Mouse (Mus musculus): ENCODE measurements around the gene Tor1aip2. TPM values are rescaled to one million over a fixed set of nuclear protein-coding genes. Genes with fewer than 3 reads are reported as not detected.
"Not testable (repeated sequence)": the region's sequence is repeated elsewhere in the genome, so short reads cannot be mapped to it uniquely, and the experiment has no call there.

Tor1aip2 gene
- polyA plus RNA-seq, 1 experiment from 2014 or later = 91.3 TPM

GRCm38 (mm10) chr1:156028340-156028975, 6.7 kb upstream of the Tor1aip2 start:
- 84% methylated on average over 4 of the region's 4 CpGs for WGBS
- no peak overlapping the region for H3K4me2 ChIP-seq (ENCODE audit: low read length)
- ATAC-seq (ENCODE audit: insufficient number of reproducible peaks, insufficient read depth, low FRiP score, low read depth) = no peak
- H3K4me3 ChIP-seq (ENCODE audit: control insufficient read depth in 1 of 2, insufficient read depth in 1 of 2, low read depth in 1 of 2, low read length in 2 of 2) = no peak overlapping the region
- H3K27ac ChIP-seq (replicated peaks in 1 of 2; ENCODE audit: control insufficient read depth in 1 of 2, insufficient read depth in 1 of 2, low read depth in 2 of 2, low read length in 2 of 2) = no peak overlapping the region
- no peak overlapping the region for H3K9ac ChIP-seq (ENCODE audit: low read length)
- no peaks in the 10 kb centered on the region for H3K4me1 ChIP-seq (ENCODE audit: control insufficient read depth in 2 of 2, insufficient read depth in 2 of 2, low read length in 2 of 2)
- no peaks in the 10 kb centered on the region for H3K9me3 ChIP-seq (ENCODE audit: control insufficient read depth, low read length)
- H3K36me3 ChIP-seq (ENCODE audit: control insufficient read depth, insufficient read depth, low read length) = peaks cover 84% of the 10 kb centered on the region
- H3K27me3 ChIP-seq (ENCODE audit: control insufficient read depth, insufficient read depth, low read length) = no peaks in the 10 kb centered on the region

GRCm38 (mm10) chr1:156033921-156034320, 1.3 kb upstream of the Tor1aip2 start:
- Histone ChIP-seq H3K9me3 (ENCODE audit: control insufficient read depth, low read length) (no peaks in the 10 kb centered on the region), H3K4me1 (ENCODE audit: control insufficient read depth in 2 of 2, insufficient read depth in 2 of 2, low read length in 2 of 2) (peaks cover 2 to 12% of the 10 kb centered on the region in 2 experiments; a peak in 3 of 4 replicates), H3K9ac (ENCODE audit: low read length) (no peak overlapping the region), H3K4me2 (ENCODE audit: low read length) (no peak overlapping the region), H3K27ac (replicated peaks in 1 of 2; ENCODE audit: control insufficient read depth in 1 of 2, insufficient read depth in 1 of 2, low read depth in 2 of 2, low read length in 2 of 2) (no peak overlapping the region), H3K36me3 (ENCODE audit: control insufficient read depth, insufficient read depth, low read length) (peaks cover 51% of the 10 kb centered on the region), H3K4me3 (ENCODE audit: control insufficient read depth in 1 of 2, insufficient read depth in 1 of 2, low read depth in 1 of 2, low read length in 2 of 2) (no peak overlapping the region), H3K27me3 (ENCODE audit: control insufficient read depth, insufficient read depth, low read length) (no peaks in the 10 kb centered on the region)
- 93% methylated on average over 7 of the region's 7 CpGs for WGBS
- no peak for ATAC-seq (ENCODE audit: insufficient number of reproducible peaks, insufficient read depth, low FRiP score, low read depth)

GRCm38 (mm10) chr1:156034661-156035060, 542 bp upstream of the Tor1aip2 start:
- peak overlapping the region; percentile 78 to 87; a peak in 3 of 4 replicates for H3K4me3 ChIP-seq (ENCODE audit: control insufficient read depth in 1 of 2, insufficient read depth in 1 of 2, low read depth in 1 of 2, low read length in 2 of 2)
- peaks cover 2 to 12% of the 10 kb centered on the region in 2 experiments; a peak in 3 of 4 replicates for H3K4me1 ChIP-seq (ENCODE audit: control insufficient read depth in 2 of 2, insufficient read depth in 2 of 2, low read length in 2 of 2)
- WGBS = 23% methylated on average over 1 of the region's 1 CpGs
- no peak for ATAC-seq (ENCODE audit: insufficient number of reproducible peaks, insufficient read depth, low FRiP score, low read depth)
- H3K9ac ChIP-seq (ENCODE audit: low read length) = peak overlapping the region; percentile 90
- no peaks in the 10 kb centered on the region for H3K27me3 ChIP-seq (ENCODE audit: control insufficient read depth, insufficient read depth, low read length)
- H3K4me2 ChIP-seq (ENCODE audit: low read length) = peak overlapping the region; percentile 86
- peak overlapping the region; percentile 100; a peak in 3 of 4 replicates for H3K27ac ChIP-seq (replicated peaks in 1 of 2; ENCODE audit: control insufficient read depth in 1 of 2, insufficient read depth in 1 of 2, low read depth in 2 of 2, low read length in 2 of 2)
- peaks cover 43% of the 10 kb centered on the region for H3K36me3 ChIP-seq (ENCODE audit: control insufficient read depth, insufficient read depth, low read length)
- H3K9me3 ChIP-seq (ENCODE audit: control insufficient read depth, low read length) = no peaks in the 10 kb centered on the region

GRCm38 (mm10) chr1:156035930-156036737, 931 bp downstream of the Tor1aip2 start, which contains the start of gene Tor1aip1:
TSS of gene Tor1aip1 (minus strand) at chr1:156036480.
- H3K27me3 ChIP-seq (ENCODE audit: control insufficient read depth, insufficient read depth, low read length) = no peaks in the 10 kb centered on the region
- WGBS = under 1% methylated on average over 59 of the region's 59 CpGs
- peaks cover 2 to 15% of the 10 kb centered on the region in 2 experiments for H3K4me1 ChIP-seq (ENCODE audit: control insufficient read depth in 2 of 2, insufficient read depth in 2 of 2, low read length in 2 of 2)
- peak; percentile 92 for ATAC-seq (ENCODE audit: insufficient number of reproducible peaks, insufficient read depth, low FRiP score, low read depth)
- H3K36me3 ChIP-seq (ENCODE audit: control insufficient read depth, insufficient read depth, low read length) = peaks cover 28% of the 10 kb centered on the region
- H3K27ac ChIP-seq (replicated peaks in 1 of 2; ENCODE audit: control insufficient read depth in 1 of 2, insufficient read depth in 1 of 2, low read depth in 2 of 2, low read length in 2 of 2) = peak within 1 kb of the TSS; percentile 100
- H3K9ac ChIP-seq (ENCODE audit: low read length) = peak within 1 kb of the TSS; percentile 90
- H3K4me2 ChIP-seq (ENCODE audit: low read length) = peak within 1 kb of the TSS; percentile 86
- H3K9me3 ChIP-seq (ENCODE audit: control insufficient read depth, low read length) = no peaks in the 10 kb centered on the region
- H3K4me3 ChIP-seq (ENCODE audit: control insufficient read depth in 1 of 2, insufficient read depth in 1 of 2, low read depth in 1 of 2, low read length in 2 of 2) = peak within 1 kb of the TSS; percentile 78 to 87

- ATAC-seq (ENCODE audit: insufficient number of reproducible peaks, insufficient read depth, low FRiP score, low read depth) = no peak
- Histone ChIP-seq H3K4me3 (ENCODE audit: control insufficient read depth in 1 of 2, insufficient read depth in 1 of 2, low read depth in 1 of 2, low read length in 2 of 2) (peak overlapping the region; percentile 14 to 78), H3K27me3 (ENCODE audit: control insufficient read depth, insufficient read depth, low read length) (no peaks in the 10 kb centered on the region), H3K36me3 (ENCODE audit: control insufficient read depth, insufficient read depth, low read length) (peaks cover 22% of the 10 kb centered on the region), H3K4me2 (ENCODE audit: low read length) (peak overlapping the region; percentile 86), H3K9ac (ENCODE audit: low read length) (peak overlapping the region; percentile 90), H3K9me3 (ENCODE audit: control insufficient read depth, low read length) (no peaks in the 10 kb centered on the region), H3K27ac (replicated peaks in 1 of 2; ENCODE audit: control insufficient read depth in 1 of 2, insufficient read depth in 1 of 2, low read depth in 2 of 2, low read length in 2 of 2) (peak overlapping the region; percentile 42 to 57), H3K4me1 (ENCODE audit: control insufficient read depth in 2 of 2, insufficient read depth in 2 of 2, low read length in 2 of 2) (peaks cover 2 to 23% of the 10 kb centered on the region in 2 experiments)
- 44% methylated on average over 5 of the region's 5 CpGs for WGBS
Measured at GRCm38 (mm10) chr1:156037144-156037583, 2.0 kb downstream of the Tor1aip2 start.

GRCm38 (mm10) chr1:156039989-156040388, 4.8 kb downstream of the Tor1aip2 start:
- H3K9ac ChIP-seq (ENCODE audit: low read length); H3K27me3 ChIP-seq (ENCODE audit: control insufficient read depth, insufficient read depth, low read length); H3K9me3 ChIP-seq (ENCODE audit: control insufficient read depth, low read length); H3K4me3 ChIP-seq (ENCODE audit: control insufficient read depth in 1 of 2, insufficient read depth in 1 of 2, low read depth in 1 of 2, low read length in 2 of 2); H3K4me2 ChIP-seq (ENCODE audit: low read length); ATAC-seq (ENCODE audit: insufficient number of reproducible peaks, insufficient read depth, low FRiP score, low read depth): not testable (repeated sequence)
- 60% methylated on average over 7 of the region's 7 CpGs for WGBS
- peaks cover 25% of the 10 kb centered on the region for H3K36me3 ChIP-seq (ENCODE audit: control insufficient read depth, insufficient read depth, low read length)
- H3K27ac ChIP-seq (replicated peaks in 1 of 2; ENCODE audit: control insufficient read depth in 1 of 2, insufficient read depth in 1 of 2, low read depth in 2 of 2, low read length in 2 of 2) = peak overlapping the region in 1 of 2 experiments; percentile 68; a peak in 1 of 4 replicates
- H3K4me1 ChIP-seq (ENCODE audit: control insufficient read depth in 2 of 2, insufficient read depth in 2 of 2, low read length in 2 of 2) = peaks cover 2 to 32% of the 10 kb centered on the region in 2 experiments

GRCm38 (mm10) chr1:156040731-156041401, 5.7 kb downstream of the Tor1aip2 start:
- peaks cover 2 to 34% of the 10 kb centered on the region in 2 experiments for H3K4me1 ChIP-seq (ENCODE audit: control insufficient read depth in 2 of 2, insufficient read depth in 2 of 2, low read length in 2 of 2)
- peaks cover 34% of the 10 kb centered on the region for H3K36me3 ChIP-seq (ENCODE audit: control insufficient read depth, insufficient read depth, low read length)
- H3K9ac ChIP-seq (ENCODE audit: low read length) = peak overlapping the region; percentile 86
- no peaks in the 10 kb centered on the region for H3K27me3 ChIP-seq (ENCODE audit: control insufficient read depth, insufficient read depth, low read length)
- H3K4me2 ChIP-seq (ENCODE audit: low read length) = peak overlapping the region; percentile 83
- under 1% methylated on average over 22 of the region's 22 CpGs for WGBS
- peak overlapping the region; percentile 65 to 68; a peak in 3 of 4 replicates for H3K27ac ChIP-seq (replicated peaks in 1 of 2; ENCODE audit: control insufficient read depth in 1 of 2, insufficient read depth in 1 of 2, low read depth in 2 of 2, low read length in 2 of 2)
- H3K9me3 ChIP-seq (ENCODE audit: control insufficient read depth, low read length) = no peaks in the 10 kb centered on the region
- H3K4me3 ChIP-seq (ENCODE audit: control insufficient read depth in 1 of 2, insufficient read depth in 1 of 2, low read depth in 1 of 2, low read length in 2 of 2) = peak overlapping the region; percentile 55 to 75
- peak; percentile 79 for ATAC-seq (ENCODE audit: insufficient number of reproducible peaks, insufficient read depth, low FRiP score, low read depth)

Measured in heart, embryonic 14.5 days (tissue).